Mouse (Mus musculus) layer of hippocampus, adult 11-12 months (tissue): ENCODE measurements around the gene Ttc3.

Source experiments
- DNase-seq: peaks from one replicate; pipeline ENCODE4 v3.0.0; 2022; ENCODE audit warnings: low spot score

Gene Ttc3

DNA sequence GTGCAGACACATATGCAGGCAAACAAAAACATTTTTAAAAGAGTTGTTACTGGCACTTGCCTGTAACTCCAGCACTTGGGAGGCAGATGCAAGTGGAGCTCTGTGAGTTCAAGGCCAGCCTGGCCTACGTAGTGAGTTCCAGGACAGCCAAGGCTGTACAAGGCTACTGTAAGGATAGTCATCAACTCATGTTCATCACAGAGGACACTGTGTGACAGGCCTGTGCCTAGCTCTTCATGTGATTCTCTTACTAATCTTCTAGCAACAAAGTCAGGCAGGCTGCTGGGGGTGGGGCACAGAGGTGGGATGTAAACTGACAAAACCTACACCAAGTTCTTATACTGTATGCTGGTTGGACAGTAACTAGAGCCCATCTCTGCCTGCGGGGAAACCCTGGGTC lies 136.7 kb downstream of the Ttc3 start:
- DNase-seq = no peak

DNA sequence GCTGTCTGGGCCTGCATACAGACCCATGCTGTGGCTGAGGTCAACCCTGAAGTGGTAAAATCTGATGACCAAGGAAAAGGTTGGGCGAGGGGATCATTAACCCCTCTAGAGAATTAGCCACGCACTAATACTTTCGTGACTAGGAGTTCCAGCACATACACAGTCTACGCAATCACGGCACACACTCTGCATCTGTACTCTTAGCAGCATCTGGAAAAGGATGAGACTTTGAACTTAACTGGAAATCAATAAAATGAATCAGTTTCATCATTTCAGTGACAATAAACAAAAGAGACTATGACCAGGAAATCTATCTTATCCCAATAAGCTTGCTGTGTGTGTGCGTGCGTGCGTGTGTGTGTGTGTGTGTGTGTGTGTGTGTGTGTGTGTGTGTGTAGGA lies 138.4 kb downstream of the Ttc3 start:
- DNase-seq = no peak

DNA sequence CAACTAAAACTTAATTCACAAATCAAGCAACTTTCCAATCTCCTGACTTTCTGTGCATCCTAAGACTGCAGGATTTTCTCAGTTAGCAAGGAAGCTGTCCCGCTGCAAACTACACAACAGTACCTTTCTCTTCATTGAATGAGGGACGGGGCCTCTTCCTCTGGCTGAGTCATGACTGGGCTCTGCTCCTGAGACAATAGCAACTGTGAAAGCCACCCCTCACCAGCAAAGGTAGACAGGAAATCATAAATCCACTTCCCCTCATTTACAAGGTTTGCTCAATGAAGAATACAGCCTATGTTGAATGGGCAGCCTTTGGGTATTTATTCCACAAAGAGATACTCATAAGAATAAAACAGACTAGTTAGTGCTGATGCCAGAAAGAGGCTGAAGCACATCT lies 139.6 kb downstream of the Ttc3 start:
- DNase-seq = no peak

DNA sequence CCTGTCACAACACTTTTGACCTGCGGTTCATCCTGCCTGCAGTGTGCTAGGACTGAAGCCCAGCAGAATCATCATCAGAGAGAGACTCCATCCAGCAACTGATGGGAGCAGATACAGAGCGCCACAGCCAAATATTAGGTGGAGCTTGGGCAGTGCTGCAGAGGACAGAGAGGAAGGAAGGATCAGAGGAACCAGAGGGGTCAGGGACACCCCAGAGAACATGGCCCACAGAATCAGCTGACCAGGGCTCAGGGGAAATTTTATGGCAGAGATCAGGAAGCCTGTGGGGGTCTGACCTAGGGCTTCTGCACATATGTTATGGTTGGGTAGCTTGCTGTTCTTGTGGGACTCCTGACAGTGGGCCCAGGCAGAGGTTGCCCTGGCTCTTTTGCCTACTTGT lies 147.2 kb downstream of the Ttc3 start:
- no peak for DNase-seq
